Mouse (Mus musculus): Measurements from ENCODE around the gene Sla2.
"Not testable (repeated sequence)": the region's sequence is repeated elsewhere in the genome, so short reads cannot be mapped to it uniquely, and the experiment has no call there.

Sla2 gene

DNA sequence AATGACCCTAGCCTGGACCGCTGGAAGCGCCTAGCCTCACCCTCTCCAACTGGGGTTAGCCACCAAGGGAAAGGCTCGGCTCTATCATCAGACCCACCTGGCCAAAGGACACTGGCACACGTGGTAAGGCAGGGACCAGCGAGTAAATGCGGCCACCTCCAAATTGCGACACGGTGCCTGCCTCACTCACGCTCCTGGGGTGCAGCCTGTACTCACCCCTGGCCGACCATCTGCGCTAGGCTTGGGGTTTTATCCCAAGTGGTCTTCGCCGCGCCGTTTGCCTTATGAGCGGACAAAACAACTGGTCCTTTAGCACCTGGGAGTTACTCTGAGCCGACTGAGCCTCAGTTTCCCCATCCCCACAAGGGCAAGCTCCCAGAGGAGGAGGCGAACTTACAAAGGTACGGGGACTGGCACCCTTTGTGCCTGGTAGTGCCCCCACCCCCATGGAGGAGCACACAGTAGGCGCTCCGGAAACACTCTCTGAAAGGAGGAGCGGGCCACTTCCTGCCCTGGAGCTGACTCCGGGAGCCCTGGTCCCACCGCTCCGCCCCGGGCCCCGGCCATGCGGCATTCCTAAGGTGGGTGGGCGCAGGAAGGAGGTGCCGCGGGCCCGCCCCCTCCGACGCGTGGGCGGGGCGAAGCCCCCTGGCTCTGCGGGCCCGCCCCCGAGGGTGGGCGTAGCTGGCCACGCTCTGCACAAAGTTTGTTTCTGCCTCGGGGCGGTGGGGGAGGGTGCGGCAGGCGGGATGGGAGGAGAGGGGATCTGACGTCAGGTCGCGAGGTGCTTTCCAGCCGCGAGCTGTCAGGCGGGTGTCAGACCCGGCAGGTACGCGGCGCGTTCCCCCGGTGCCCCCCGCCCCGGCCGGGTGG lies 47.4 kb downstream of the Sla2 start, which contains the start of gene Tgif2:
Gene Tgif2, plus strand, starts transcription at position 689 of the 873 bp plus-strand sequence.
- DNase-seq (ENCODE audit: low spot score) = no peak

DNA sequence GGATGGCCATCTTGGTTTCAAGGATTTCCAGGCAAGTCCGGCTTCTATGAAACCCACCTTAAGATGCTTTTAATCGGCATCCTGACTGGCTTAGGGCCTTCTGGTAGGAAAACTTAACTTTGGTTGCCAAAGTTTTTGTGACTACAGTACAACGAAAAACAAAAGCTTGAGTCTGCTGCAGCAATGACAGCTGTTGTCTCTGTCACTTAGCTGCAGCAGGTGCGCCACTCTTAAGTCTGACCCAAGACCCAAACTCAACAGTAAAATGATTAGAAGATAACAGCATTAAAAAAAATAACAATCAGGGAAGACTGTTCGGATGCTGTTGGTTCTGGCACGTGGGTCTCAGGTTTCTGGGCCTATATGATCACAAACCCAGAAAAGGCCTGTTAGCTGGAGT lies 48.2 kb downstream of the Sla2 start:
- DNase-seq (ENCODE audit: low spot score) = no peak

DNA sequence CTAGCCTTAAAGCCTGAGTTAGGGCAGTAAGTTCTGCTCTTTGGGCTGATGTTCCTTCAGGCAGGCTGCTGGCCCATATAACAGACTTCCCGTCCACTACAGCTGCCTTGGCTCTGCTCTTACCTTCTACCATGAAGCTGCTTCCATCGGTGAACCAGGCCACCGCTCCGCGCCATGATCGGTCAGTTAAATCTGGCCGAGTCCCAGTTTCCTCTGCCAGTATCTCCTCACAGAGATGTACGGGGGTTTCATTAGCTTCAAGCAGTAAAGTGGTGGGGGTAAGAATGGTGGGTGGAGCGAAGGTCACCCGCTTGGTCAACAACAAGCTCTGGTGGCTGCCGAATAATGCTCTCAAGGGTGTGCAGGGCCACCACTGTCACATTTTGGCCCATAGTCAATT lies 52.7 kb downstream of the Sla2 start:
- no peak for DNase-seq (ENCODE audit: low spot score)

DNA sequence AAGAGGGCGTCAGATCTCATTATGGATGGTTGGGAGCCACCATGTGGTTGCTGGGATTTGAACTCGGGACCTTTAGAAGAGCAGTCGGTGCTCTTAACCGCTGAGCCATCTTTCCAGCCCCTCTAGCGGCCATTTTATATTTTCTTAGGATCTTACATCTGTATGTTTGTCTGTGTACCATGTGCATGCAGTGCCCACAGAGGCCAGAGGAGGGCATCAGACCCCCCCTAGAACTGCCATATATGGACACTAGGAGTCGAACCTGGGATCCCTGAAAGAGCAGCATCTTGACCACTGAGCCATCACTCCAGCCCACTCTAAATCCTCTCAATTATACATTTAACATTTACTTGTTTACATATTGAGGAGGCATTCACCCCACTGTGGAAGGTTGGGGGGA lies 61.9 kb downstream of the Sla2 start:
- not testable (repeated sequence) for DNase-seq (ENCODE audit: low spot score)

Measured in layer of hippocampus, adult 9-10 months (tissue).